Mouse (Mus musculus) testis, adult 2 months (tissue): ENCODE results near the gene Noc4l.

Experiments
- CTCF ChIP-seq: fragments of 200-500 bp; IDR thresholded peaks from 2 replicates; pipeline ENCODE4 v1.5.1; 2012; ENCODE audit warnings: low read depth, mild to moderate bottlenecking, inconsistent platforms, low read length, moderate library complexity; ENCODE audit not compliant: control insufficient read depth, insufficient read depth, insufficient replicate concordance
- POLR2A ChIP-seq: fragments of 200-500 bp; IDR thresholded peaks from 2 replicates; pipeline ENCODE4 v1.6.1; 2012; ENCODE audit warnings: low read depth, mild to moderate bottlenecking, inconsistent platforms, low read length, moderate library complexity; ENCODE audit not compliant: control insufficient read depth

- no peak for TF ChIP-seq POLR2A
- TF ChIP-seq CTCF, result no peak
These were observed 28.9 kb downstream of the Noc4l start for GRCm38 (mm10) chr5:110624319-110624718.
